Mouse (Mus musculus) spleen, embryonic (tissue): ENCODE data around the gene Pik3r1.

Experiments used
- CTCF ChIA-PET: fragments of 350-600 bp; sonication (Branson Sonifier 250); formaldehyde crosslinking; loops from one replicate; lab custom pipeline; 2022; lab: Charles Lee

Gene Pik3r1

DNA sequence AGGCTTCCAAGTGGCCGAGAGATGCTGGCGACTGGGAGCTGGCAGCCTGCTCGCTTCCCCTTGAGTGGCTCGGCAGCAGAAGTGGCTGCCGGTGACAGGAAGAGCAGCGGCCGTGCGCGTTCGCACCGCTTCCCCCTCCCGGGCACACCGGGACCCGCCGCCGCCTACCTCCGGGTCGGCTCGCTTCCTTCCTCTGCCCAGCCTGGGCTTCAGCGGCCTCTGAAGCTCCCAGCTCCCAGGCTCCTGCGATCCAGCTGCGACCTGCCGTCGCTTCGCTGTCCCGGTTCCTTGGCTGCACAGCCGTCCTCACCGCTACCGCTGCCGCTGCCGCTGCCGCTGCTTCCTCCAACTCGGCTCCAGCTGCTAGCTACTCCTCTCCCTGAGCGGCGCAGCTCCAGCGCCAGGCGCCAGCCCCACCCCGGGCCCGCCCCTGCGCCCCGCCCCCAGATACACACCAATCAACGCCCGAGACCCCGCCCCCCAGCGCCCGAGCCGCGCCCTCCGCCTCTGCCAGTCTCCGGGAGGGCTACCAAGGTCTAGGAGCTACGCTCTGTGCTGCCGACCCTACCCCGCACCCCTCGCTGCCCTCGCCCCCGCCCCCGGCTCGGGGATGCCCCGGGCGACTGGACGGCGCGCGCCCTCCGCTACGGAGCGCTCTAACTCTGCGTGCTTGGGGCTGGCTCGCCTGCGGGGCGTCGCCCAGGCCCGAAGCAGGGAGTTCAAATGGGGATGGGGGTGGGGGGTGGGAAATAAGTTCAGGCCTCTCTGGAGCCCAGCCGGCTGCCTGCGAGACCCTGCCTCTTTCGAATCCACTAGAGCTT lies at the start of gene Pik3r1:
Pik3r1 (minus strand) TSS at position 409 of the 821 bp plus-strand sequence.
- CTCF ChIA-PET: interaction anchor here (0.6 to 1.4 kb wide), 2 partner anchors 32 to 217 kb away, joined by 5 to 12 read pairs; no protein-coding TSS in a partner anchor

DNA sequence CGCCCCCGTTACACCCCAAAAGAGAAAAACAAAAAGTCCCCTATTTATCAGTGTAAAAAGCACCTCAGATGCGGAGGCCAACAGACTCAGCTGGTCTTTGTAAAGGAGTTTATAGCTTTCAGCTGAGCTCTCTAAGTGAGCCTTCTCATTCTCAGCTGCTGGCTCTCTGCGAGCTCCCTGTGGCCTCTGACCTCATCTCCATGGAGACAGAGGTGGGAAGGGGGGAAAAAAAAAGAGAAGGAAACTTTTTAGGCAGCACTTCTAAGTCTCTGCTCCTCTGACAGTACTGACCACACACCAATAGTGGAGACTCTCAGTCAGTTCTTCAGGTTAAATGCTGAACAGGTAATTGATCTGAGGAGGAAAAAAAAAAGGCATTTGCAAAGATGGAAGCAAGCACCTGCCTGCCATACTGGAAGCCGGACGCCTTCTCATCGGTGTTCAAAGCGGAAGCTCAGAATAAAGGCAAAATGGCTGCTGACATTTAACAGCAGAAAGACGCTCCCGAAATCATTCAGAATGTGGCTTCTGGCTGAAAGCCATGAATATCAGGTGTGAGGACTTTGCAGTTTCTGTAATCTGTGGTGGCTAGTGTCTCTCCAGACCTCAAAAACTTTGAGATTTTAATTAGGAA lies 45.4 kb upstream of the Pik3r1 start:
- CTCF ChIA-PET: no interaction called here

GRCm38 (mm10) chr13:101812341-101812740 lies 44.3 kb upstream of the Pik3r1 start:
- CTCF ChIA-PET: interaction anchor here (0.7 kb wide), 1 partner anchor 16 kb away, joined by 5 read pairs; no protein-coding TSS in a partner anchor

- CTCF ChIA-PET: no interaction called here
These were observed 43.9 kb upstream of the Pik3r1 start for GRCm38 (mm10) chr13:101811882-101812281.

GRCm38 (mm10) chr13:101810667-101811066 lies 42.6 kb upstream of the Pik3r1 start:
- CTCF ChIA-PET: no interaction called here

GRCm38 (mm10) chr13:101809796-101810195 lies 41.8 kb upstream of the Pik3r1 start:
- CTCF ChIA-PET: no interaction called here

- CTCF ChIA-PET: no interaction called here
These were observed 37.6 kb upstream of the Pik3r1 start for GRCm38 (mm10) chr13:101805559-101806091.

GRCm38 (mm10) chr13:101801372-101802186 lies 33.6 kb upstream of the Pik3r1 start:
- CTCF ChIA-PET: no interaction called here

DNA sequence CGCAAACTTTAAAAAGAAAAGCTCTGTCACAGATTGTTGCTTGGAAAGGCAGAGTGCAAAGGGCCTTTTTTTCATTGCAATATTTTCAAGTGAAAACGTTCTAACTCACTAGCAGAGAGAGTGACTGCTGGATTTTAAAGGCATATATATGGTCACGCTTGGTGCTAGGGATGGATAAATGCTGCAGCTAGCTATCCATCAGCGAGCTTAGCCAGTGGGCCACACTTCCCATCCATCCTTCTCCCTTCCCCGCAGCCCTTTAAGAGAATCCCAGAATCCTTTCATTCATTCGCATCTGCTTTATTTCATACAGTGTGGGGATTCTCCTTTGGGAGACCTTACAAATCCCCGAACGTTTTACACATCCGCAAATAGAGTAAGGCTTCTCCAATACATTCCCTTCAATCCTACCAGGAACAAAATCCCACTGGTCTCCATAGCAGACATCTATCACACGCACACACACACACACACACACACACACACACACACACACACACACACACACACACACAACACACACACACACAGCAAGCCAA lies 32.9 kb upstream of the Pik3r1 start:
- CTCF ChIA-PET: interaction anchor here (0.5 kb wide), 1 partner anchor 540 kb away, joined by 5 read pairs; no protein-coding TSS in a partner anchor

GRCm38 (mm10) chr13:101800021-101800596 lies 32.1 kb upstream of the Pik3r1 start:
- CTCF ChIA-PET: interaction anchor here (0.5 kb wide), 1 partner anchor 540 kb away, joined by 5 read pairs; no protein-coding TSS in a partner anchor

- CTCF ChIA-PET: interaction anchor here (0.6 kb wide), 1 partner anchor 31 kb away, joined by 3 read pairs; no protein-coding TSS in a partner anchor
These were observed 31.3 kb upstream of the Pik3r1 start for GRCm38 (mm10) chr13:101799318-101799717.

DNA sequence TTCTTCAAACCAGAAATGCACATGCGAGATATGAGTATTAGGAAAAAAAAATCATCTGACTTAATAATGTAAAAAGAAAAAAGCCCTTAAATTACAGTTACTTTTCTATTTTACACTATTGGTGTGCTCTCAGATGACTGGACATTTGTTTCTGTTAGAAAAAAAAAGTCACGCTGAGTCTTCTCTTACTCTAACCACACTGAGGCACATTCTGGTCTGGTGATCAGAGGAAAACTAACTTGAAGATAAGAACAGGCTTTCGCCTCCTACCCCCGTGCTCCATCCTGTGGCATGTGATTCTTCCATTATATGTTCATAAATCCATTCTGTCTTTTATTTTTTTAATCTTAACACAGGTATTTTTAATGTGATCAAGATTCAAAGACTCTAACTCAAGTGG lies 30.5 kb upstream of the Pik3r1 start:
- CTCF ChIA-PET: no interaction called here

GRCm38 (mm10) chr13:101796983-101797382 lies 29.0 kb upstream of the Pik3r1 start:
- CTCF ChIA-PET: interaction anchor here (0.6 kb wide), 2 partner anchors 16 to 117 kb away, joined by 4 to 5 read pairs; no protein-coding TSS in a partner anchor

GRCm38 (mm10) chr13:101785705-101786104 lies 17.7 kb upstream of the Pik3r1 start:
- CTCF ChIA-PET: no interaction called here

GRCm38 (mm10) chr13:101784651-101785289 lies 16.8 kb upstream of the Pik3r1 start:
- CTCF ChIA-PET: no interaction called here

- CTCF ChIA-PET: no interaction called here
These were observed 11.0 kb upstream of the Pik3r1 start for GRCm38 (mm10) chr13:101779011-101779410.

DNA sequence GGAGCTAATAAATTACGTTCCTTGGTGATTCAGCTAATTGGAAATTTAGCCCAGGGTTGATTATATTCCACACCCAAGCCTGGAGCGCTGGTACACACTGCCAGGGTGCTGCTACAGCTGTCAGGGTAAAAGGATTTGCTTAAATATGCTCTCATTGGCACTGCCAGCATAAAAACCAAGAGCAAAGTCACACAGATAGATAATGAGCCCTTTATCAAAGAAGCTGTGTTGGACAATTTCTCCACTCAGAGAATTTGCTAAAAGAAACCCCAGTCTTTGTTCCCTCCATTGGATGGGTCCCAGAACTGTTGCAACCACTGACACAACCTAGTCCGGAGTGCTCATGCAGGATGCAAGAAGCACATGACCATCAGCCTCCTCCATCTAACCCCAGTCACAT lies 9.8 kb upstream of the Pik3r1 start:
- CTCF ChIA-PET: no interaction called here

DNA sequence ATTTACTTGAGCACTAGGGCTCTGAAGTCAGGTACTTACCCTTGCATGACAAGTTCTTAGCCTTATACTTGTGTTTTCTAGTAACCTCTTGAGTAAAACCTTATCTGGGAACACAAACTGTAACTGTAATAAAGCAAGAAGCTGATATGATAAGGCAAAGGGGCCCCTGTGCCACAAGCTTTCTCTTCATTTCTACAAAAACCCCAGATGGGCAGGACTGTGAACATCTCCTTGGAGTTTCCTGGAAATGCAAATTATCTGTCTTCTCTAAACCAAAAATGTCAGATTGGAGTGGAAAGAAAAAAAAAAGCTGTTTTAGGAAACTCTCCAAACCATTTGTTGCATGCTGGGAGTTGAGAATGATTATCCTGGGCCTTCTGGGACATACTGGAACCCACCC lies 3.1 kb upstream of the Pik3r1 start:
- CTCF ChIA-PET: no interaction called here

DNA sequence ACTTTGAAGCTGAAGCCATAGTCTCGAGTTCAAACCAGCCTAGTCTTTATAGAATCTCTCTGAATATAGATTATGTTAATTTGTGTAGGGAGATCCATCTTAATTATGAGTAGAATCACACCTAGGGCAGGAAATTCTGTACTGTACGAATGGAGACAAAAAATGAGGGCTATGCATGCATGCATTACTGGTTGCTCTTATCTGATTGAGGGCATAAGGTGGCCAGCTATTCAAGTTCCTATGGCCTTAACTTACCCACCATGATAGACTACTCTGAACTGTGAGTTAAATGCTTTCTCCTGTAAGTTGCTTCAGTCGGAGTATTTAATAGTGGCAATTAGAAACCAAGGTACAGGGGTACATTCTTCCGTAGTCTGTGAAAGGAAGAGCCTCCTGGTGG lies 1.9 kb upstream of the Pik3r1 start:
- CTCF ChIA-PET: no interaction called here

DNA sequence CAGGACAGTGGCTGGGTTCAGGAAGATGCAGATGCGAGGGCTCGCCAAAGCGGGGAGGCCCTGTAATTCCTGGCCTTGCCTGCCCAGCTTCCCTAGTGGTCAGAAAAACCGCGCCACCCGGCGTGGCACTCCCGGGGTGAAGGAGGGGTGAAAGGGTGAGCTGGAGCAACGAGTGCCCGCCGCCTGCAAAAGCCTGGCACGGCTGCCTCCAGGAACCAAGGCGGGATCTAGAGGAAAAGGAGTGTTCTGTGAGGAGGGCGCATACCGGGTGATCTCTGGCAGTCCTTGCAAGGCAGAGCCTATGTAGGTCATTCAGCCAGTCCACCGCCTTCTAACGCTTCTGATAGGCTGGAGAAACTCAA lies 594 bp upstream of the Pik3r1 start:
- CTCF ChIA-PET: interaction anchor here (0.6 kb wide), 1 partner anchor 218 kb away, joined by 12 read pairs; no protein-coding TSS in a partner anchor
